Mouse (Mus musculus) megakaryocyte, embryonic 14.5 days (primary cell): ENCODE data around the gene Prr7. TPM values are rescaled to one million over a fixed set of nuclear protein-coding genes. Genes with fewer than 3 reads are reported as not detected.

Experiments
- H3K27me3 ChIP-seq: replicated peaks from 2 replicates; pipeline ENCODE3; 2012; ENCODE audit warnings: inconsistent platforms
- H3K36me3 ChIP-seq: replicated peaks from 2 replicates; pipeline ENCODE3; 2012; ENCODE audit warnings: low read length, inconsistent platforms, mixed read lengths
- H3K4me1 ChIP-seq: 2 replicates; pipeline ENCODE4 v1.6.1; 2012; ENCODE audit warnings: inconsistent platforms
- H3K4me3 ChIP-seq: replicated peaks from 2 replicates; pipeline ENCODE3; 2012; ENCODE audit warnings: moderate library complexity, mild to moderate bottlenecking, inconsistent platforms
- H3K9me3 ChIP-seq: 2 replicates; pipeline ENCODE4 v1.6.1; 2012; ENCODE audit warnings: inconsistent platforms
- FLI1 ChIP-seq: IDR thresholded peaks from 2 replicates; pipeline ENCODE4 v1.6.1; 2012; ENCODE audit warnings: low read length, inconsistent platforms, mixed read lengths
- GATA1 ChIP-seq: IDR thresholded peaks from 3 replicates; pipeline ENCODE4 v1.6.1; 2012; ENCODE audit warnings: mixed read lengths, low read length, inconsistent platforms, borderline replicate concordance
- polyA plus RNA-seq: library from polyadenylated mRNA; stranded (reverse); fragments of >175 nt; gene quantifications from 2 replicates; pipeline ENCODE4 v1.2.3, GENCODE M21; 2012; ENCODE audit warnings: low replicate concordance; ENCODE audit not compliant: insufficient read depth

Gene Prr7
- 5.3 and 21.1 TPM in 2 replicates for polyA plus RNA-seq

DNA sequence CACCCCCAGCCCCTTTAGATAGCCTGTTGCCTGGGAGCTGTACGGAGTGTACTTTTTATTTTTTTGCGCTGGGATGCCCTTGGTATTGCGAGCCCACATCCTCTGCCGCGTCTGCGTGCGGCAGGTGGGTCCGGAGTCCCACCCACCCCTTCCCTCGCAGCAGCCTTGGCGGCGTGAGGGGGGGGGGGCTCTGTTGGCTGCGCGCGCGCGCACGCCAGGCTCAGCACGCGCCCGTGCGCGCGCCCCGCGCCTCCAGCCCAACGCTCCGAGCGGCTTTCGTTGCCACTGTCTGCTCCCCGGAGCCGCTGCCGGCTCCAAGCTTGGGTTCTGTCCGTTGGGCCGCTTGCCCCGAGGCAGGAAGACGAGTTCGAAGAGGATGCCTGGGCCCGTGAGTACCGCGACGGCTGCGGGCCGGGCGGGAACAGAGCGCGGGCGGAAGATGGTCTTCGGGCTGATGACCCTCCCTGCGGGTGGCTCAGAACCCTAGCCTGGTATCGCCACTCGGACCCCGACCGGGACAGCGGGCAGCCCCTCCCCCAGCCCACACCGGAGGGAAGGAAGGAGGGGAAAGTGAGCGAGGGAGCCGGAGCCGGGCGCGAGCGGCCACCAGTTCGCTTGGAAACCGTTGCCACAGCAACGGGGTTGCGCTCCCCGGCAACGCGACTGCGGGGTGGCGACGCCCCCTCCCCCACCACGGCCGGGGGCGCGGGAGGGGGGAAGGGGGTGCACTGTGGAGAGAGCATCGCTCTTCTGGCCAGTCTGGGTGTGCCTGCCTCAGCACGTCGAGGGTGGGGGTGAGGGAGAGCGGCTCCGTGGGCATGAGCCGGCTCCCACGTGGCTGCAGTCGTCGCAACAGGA is at the start of gene Prr7:
Gene Prr7 (plus strand): TSS at position 241 of the 858 bp plus-strand sequence.
- no peaks in the 10 kb centered on the region for H3K9me3 ChIP-seq
- peaks cover 62% of the 10 kb centered on the region for H3K4me1 ChIP-seq
- peaks cover 42% of the 10 kb centered on the region for H3K36me3 ChIP-seq
- H3K27me3 ChIP-seq: peaks cover 54% of the 10 kb centered on the region
- H3K4me3 ChIP-seq: peak within 1 kb of the TSS; percentile 92
- TF ChIP-seq FLI1 (no peak), GATA1 (no peak)

- Histone ChIP-seq H3K9me3 (peaks cover 14% of the 10 kb centered on the region), H3K36me3 (no peaks in the 10 kb centered on the region), H3K4me3 (peak within 1 kb of the TSS; percentile 47), H3K27me3 (peaks cover 75% of the 10 kb centered on the region), H3K4me1 (peaks cover 45% of the 10 kb centered on the region)
- TF ChIP-seq FLI1 (no peak), GATA1 (no peak)
These were observed 49.2 kb upstream of the Prr7 start, which contains the start of gene Pfn3 for GRCm38 (mm10) chr13:55414743-55415380. TSS of gene Pfn3 (minus strand) at chr13:55415232.

GRCm38 (mm10) chr13:55418004-55418403 is 46.1 kb upstream of the Prr7 start:
- Histone ChIP-seq H3K4me3 (peak overlapping the region; percentile 79), H3K36me3 (no peaks in the 10 kb centered on the region), H3K4me1 (peaks cover 57% of the 10 kb centered on the region), H3K9me3 (peaks cover 18% of the 10 kb centered on the region), H3K27me3 (peaks cover 78% of the 10 kb centered on the region)
- TF ChIP-seq GATA1: no peak
- no peak for TF ChIP-seq FLI1

GRCm38 (mm10) chr13:55419142-55419541 is 44.9 kb upstream of the Prr7 start:
- TF ChIP-seq GATA1: no peak
- no peak for TF ChIP-seq FLI1
- Histone ChIP-seq H3K36me3 (no peaks in the 10 kb centered on the region), H3K4me3 (no peak overlapping the region), H3K27me3 (peaks cover 78% of the 10 kb centered on the region), H3K4me1 (peaks cover 49% of the 10 kb centered on the region), H3K9me3 (peaks cover 18% of the 10 kb centered on the region)

- TF ChIP-seq GATA1: no peak
- TF ChIP-seq FLI1: no peak
- H3K9me3 ChIP-seq: peaks cover 11% of the 10 kb centered on the region
- no peaks in the 10 kb centered on the region for H3K36me3 ChIP-seq
- peaks cover 69% of the 10 kb centered on the region for H3K27me3 ChIP-seq
- peaks cover 40% of the 10 kb centered on the region for H3K4me1 ChIP-seq
- H3K4me3 ChIP-seq: peak overlapping the region; percentile 70
These were observed 43.8 kb upstream of the Prr7 start for GRCm38 (mm10) chr13:55420018-55420932.

GRCm38 (mm10) chr13:55420933-55421800 is 42.9 kb upstream of the Prr7 start:
- Histone ChIP-seq H3K27me3 (peaks cover 74% of the 10 kb centered on the region), H3K36me3 (no peaks in the 10 kb centered on the region), H3K4me1 (peaks cover 40% of the 10 kb centered on the region), H3K4me3 (peak overlapping the region; percentile 87), H3K9me3 (peaks cover 11% of the 10 kb centered on the region)
- no peak for TF ChIP-seq GATA1
- TF ChIP-seq FLI1: no peak

- H3K9me3 ChIP-seq: peaks cover 3% of the 10 kb centered on the region; the same call in 1 of the 2 replicates
- no peaks in the 10 kb centered on the region for H3K36me3 ChIP-seq
- H3K4me1 ChIP-seq: peaks cover 19% of the 10 kb centered on the region
- H3K4me3 ChIP-seq: no peak within 1 kb of the TSS
- H3K27me3 ChIP-seq: peaks cover 43% of the 10 kb centered on the region
- no peak for TF ChIP-seq GATA1
- TF ChIP-seq FLI1: no peak
These were observed 37.5 kb upstream of the Prr7 start, which contains the start of gene F12 for GRCm38 (mm10) chr13:55426613-55427012. TSS of gene F12 (minus strand) at chr13:55426793.

GRCm38 (mm10) chr13:55429226-55429888 is 34.7 kb upstream of the Prr7 start:
- Histone ChIP-seq H3K9me3 (peaks cover 3% of the 10 kb centered on the region; the same call in 1 of the 2 replicates), H3K36me3 (no peaks in the 10 kb centered on the region), H3K27me3 (peaks cover 22% of the 10 kb centered on the region), H3K4me3 (peak overlapping the region; percentile 84), H3K4me1 (peaks cover 38% of the 10 kb centered on the region)
- TF ChIP-seq GATA1: no peak
- TF ChIP-seq FLI1: no peak
